Mouse (Mus musculus): ENCODE measurements around the gene Dhdh. TPM values are rescaled to one million over a fixed set of nuclear protein-coding genes. Genes with fewer than 3 reads are reported as not detected.
"Not testable (repeated sequence)": the region's sequence is repeated elsewhere in the genome, so short reads cannot be mapped to it uniquely, and the experiment has no call there.

Gene Dhdh
- total and polyA plus RNA-seq, 2 experiments from 2014 or later = 3.6 to 4.9 TPM

GRCm38 (mm10) chr7:45482166-45482565 lies 6.4 kb downstream of the Dhdh start:
- H3K27ac ChIP-seq (ENCODE audit: low read depth, low read length) = no peak overlapping the region
- no peaks in the 10 kb centered on the region for H3K36me3 ChIP-seq (ENCODE audit: insufficient read depth)
- no peak overlapping the region for H3K4me3 ChIP-seq (ENCODE audit: low read depth, low read length)
- DNase-seq (no peak), ATAC-seq (no peak)
- 89% methylated on average over 1 of the region's 1 CpGs for WGBS
- no peak overlapping the region for H3K4me2 ChIP-seq (ENCODE audit: low read depth)
- TF ChIP-seq CTCF (IDR thresholded peaks at IDR 0.05; ENCODE audit: low read depth) = no peak
- H3K4me1 ChIP-seq (ENCODE audit: insufficient read depth) = no peaks in the 10 kb centered on the region
- H3K9ac ChIP-seq = no peak overlapping the region
- H3K27me3 ChIP-seq (ENCODE audit: insufficient read depth, low read length) = no peaks in the 10 kb centered on the region
- no peaks in the 10 kb centered on the region for H3K9me3 ChIP-seq (ENCODE audit: low read length)

- Histone ChIP-seq H3K9me3 (ENCODE audit: low read length) (no peaks in the 10 kb centered on the region), H3K4me2 (ENCODE audit: low read depth) (no peak within 1 kb of the TSS), H3K4me1 (ENCODE audit: insufficient read depth) (no peaks in the 10 kb centered on the region), H3K27me3 (ENCODE audit: insufficient read depth, low read length) (no peaks in the 10 kb centered on the region), H3K4me3 (ENCODE audit: low read depth, low read length) (no peak within 1 kb of the TSS), H3K27ac (ENCODE audit: low read depth, low read length) (no peak within 1 kb of the TSS), H3K9ac (no peak within 1 kb of the TSS), H3K36me3 (ENCODE audit: insufficient read depth) (no peaks in the 10 kb centered on the region)
- ATAC-seq (peak; percentile 90), DNase-seq (peak; percentile 74)
- no peak for TF ChIP-seq CTCF (IDR thresholded peaks at IDR 0.05; ENCODE audit: low read depth)
- WGBS = 52% methylated on average over 15 of the region's 15 CpGs
Observed at GRCm38 (mm10) chr7:45481374-45481927, 7.2 kb downstream of the Dhdh start, which contains the start of gene Tulp2. Tulp2 (plus strand) TSS chr7:45481877.

- H3K36me3 ChIP-seq (ENCODE audit: insufficient read depth); ATAC-seq; H3K4me3 ChIP-seq (ENCODE audit: low read depth, low read length); H3K9ac ChIP-seq; H3K27me3 ChIP-seq (ENCODE audit: insufficient read depth, low read length); DNase-seq; H3K4me1 ChIP-seq (ENCODE audit: insufficient read depth); H3K4me2 ChIP-seq (ENCODE audit: low read depth); H3K27ac ChIP-seq (ENCODE audit: low read depth, low read length); H3K9me3 ChIP-seq (ENCODE audit: low read length): not testable (repeated sequence)
- 78% methylated on average over 3 of the region's 4 CpGs for WGBS
Observed at GRCm38 (mm10) chr7:45480310-45480709, 8.3 kb downstream of the Dhdh start.

- no peak overlapping the region for H3K27ac ChIP-seq (ENCODE audit: low read depth, low read length)
- no peaks in the 10 kb centered on the region for H3K4me1 ChIP-seq (ENCODE audit: insufficient read depth)
- ATAC-seq (no peak), DNase-seq (no peak)
- 97% methylated on average over 7 of the region's 7 CpGs for WGBS
- no peak overlapping the region for H3K4me2 ChIP-seq (ENCODE audit: low read depth)
- H3K9me3 ChIP-seq (ENCODE audit: low read length) = no peaks in the 10 kb centered on the region
- no peaks in the 10 kb centered on the region for H3K27me3 ChIP-seq (ENCODE audit: insufficient read depth, low read length)
- no peak overlapping the region for H3K4me3 ChIP-seq (ENCODE audit: low read depth, low read length)
- no peak overlapping the region for H3K9ac ChIP-seq
- H3K36me3 ChIP-seq (ENCODE audit: insufficient read depth) = no peaks in the 10 kb centered on the region
- TF ChIP-seq CTCF (IDR thresholded peaks at IDR 0.05; ENCODE audit: low read depth) = no peak
Observed at GRCm38 (mm10) chr7:45478774-45479173, 9.8 kb downstream of the Dhdh start.

- peak; percentile 71 for ATAC-seq
- peak; percentile 80 for TF ChIP-seq CTCF (IDR thresholded peaks at IDR 0.05; ENCODE audit: low read depth)
- no peaks in the 10 kb centered on the region for H3K9me3 ChIP-seq (ENCODE audit: low read length)
- peak; percentile 82 for DNase-seq
- H3K27ac ChIP-seq (ENCODE audit: low read depth, low read length) = no peak overlapping the region
- no peaks in the 10 kb centered on the region for H3K4me1 ChIP-seq (ENCODE audit: insufficient read depth)
- H3K36me3 ChIP-seq (ENCODE audit: insufficient read depth) = no peaks in the 10 kb centered on the region
- WGBS = 1% methylated on average over 3 of the region's 3 CpGs
- no peak overlapping the region for H3K4me3 ChIP-seq (ENCODE audit: low read depth, low read length)
- no peaks in the 10 kb centered on the region for H3K27me3 ChIP-seq (ENCODE audit: insufficient read depth, low read length)
- H3K4me2 ChIP-seq (ENCODE audit: low read depth) = no peak overlapping the region
- H3K9ac ChIP-seq = no peak overlapping the region
Observed at GRCm38 (mm10) chr7:45477003-45477402, 11.6 kb downstream of the Dhdh start.

- ATAC-seq = no peak
- TF ChIP-seq CTCF (IDR thresholded peaks at IDR 0.05; ENCODE audit: low read depth) = no peak
- H3K4me2 ChIP-seq (ENCODE audit: low read depth) = no peak overlapping the region
- no peaks in the 10 kb centered on the region for H3K4me1 ChIP-seq (ENCODE audit: insufficient read depth)
- no peaks in the 10 kb centered on the region for H3K36me3 ChIP-seq (ENCODE audit: insufficient read depth)
- no peak overlapping the region for H3K4me3 ChIP-seq (ENCODE audit: low read depth, low read length)
- H3K27me3 ChIP-seq (ENCODE audit: insufficient read depth, low read length) = no peaks in the 10 kb centered on the region
- H3K9ac ChIP-seq = no peak overlapping the region
- no peak overlapping the region for H3K27ac ChIP-seq (ENCODE audit: low read depth, low read length)
- H3K9me3 ChIP-seq (ENCODE audit: low read length) = no peaks in the 10 kb centered on the region
- no peak for DNase-seq
- 39% methylated on average over 1 of the region's 1 CpGs for WGBS
Observed at GRCm38 (mm10) chr7:45476453-45476852, 12.2 kb downstream of the Dhdh start.

- Histone ChIP-seq H3K4me2 (ENCODE audit: low read depth) (peak overlapping the region; percentile 22; the same call in 1 of the 2 replicates), H3K36me3 (ENCODE audit: insufficient read depth) (no peaks in the 10 kb centered on the region), H3K4me3 (ENCODE audit: low read depth, low read length) (no peak overlapping the region), H3K27me3 (ENCODE audit: insufficient read depth, low read length) (no peaks in the 10 kb centered on the region), H3K9me3 (ENCODE audit: low read length) (no peaks in the 10 kb centered on the region), H3K9ac (no peak overlapping the region), H3K27ac (ENCODE audit: low read depth, low read length) (no peak overlapping the region), H3K4me1 (ENCODE audit: insufficient read depth) (no peaks in the 10 kb centered on the region)
- TF ChIP-seq CTCF (IDR thresholded peaks at IDR 0.05; ENCODE audit: low read depth) = no peak
- DNase-seq (no peak), ATAC-seq (no peak)
- WGBS = 71% methylated on average over 16 of the region's 16 CpGs
Observed at GRCm38 (mm10) chr7:45475291-45475969, 13.2 kb downstream of the Dhdh start.
